7 mouse cellular contexts compared by ENCODE assay signal in the genomic region with DNA sequence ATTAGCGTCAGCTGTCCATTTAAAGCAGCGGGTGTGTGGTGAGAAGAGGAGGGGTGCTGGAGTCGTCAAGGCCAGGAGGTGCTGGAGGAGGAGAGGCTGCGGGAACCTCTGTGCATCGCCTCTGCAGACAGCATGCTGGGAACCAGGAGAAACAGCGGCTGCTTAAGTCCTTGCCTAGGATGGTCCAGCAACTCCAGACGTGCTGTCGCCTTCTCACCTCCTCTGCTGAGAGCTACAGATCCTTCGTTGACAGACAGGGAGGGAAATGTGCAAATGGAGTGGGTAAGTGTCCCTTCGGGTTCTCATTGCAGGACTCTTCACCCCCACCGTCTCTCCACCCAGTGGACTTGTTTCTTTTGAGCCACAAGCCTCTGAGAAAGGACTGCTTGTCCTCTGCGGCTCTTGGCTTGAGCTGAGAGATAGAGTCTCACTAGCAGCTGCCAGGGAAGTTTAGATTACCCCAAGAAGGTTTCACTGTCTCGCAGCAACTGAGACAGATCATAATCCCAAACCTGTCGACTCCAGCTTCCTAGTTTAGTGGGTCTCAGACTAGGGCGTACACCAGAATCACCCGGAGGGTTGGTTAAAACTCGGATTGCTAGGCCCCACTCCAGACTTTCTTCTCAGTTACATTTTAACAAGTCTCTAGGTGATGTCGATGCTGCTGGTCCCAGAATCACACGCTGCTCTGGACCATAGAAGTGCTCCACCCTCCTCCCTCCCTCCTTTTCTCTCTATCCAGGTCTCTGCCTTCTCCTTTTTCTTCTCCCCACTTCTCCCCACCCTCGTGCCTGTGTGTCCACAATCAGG. TPM values are rescaled to one million over a fixed set of nuclear protein-coding genes. Genes with fewer than 3 reads are reported as not detected.
DNase-seq lines count a peak whose midpoint lies in the region; ATAC-seq lines count a peak whose summit lies in the region.

No protein-coding gene starts in this region.

- no peaks in the 10 kb centered on the region for H3K27me3 ChIP-seq in heart, embryonic 12.5 days (replicated peaks)
- peaks cover 25% of the 10 kb centered on the region for H3K27me3 ChIP-seq in midbrain, embryonic 15.5 days (replicated peaks)

- WGBS in heart, embryonic 12.5 days = 5% methylated on average over 20 of the region's 20 CpGs
- 11% methylated on average over 20 of the region's 20 CpGs for WGBS in midbrain, embryonic 15.5 days

- DNase-seq in R1 (ENCODE audit: low read depth, low spot score) = peak; percentile 49
- peak; percentile 53 for DNase-seq in embryo, embryonic 9.5 days (ENCODE audit: extremely low spot score)
- peak; percentile 48 to 61 for DNase-seq in kidney, postnatal 4 days
- no peak for DNase-seq in urinary bladder, postnatal 4 days (ENCODE audit: low spot score in 2 of 2)
- no peak for DNase-seq in natural killer cell, adult 2 months (ENCODE audit: low spot score in 2 of 2)

- H3K36me3 ChIP-seq in heart, embryonic 12.5 days = peaks cover 16% of the 10 kb centered on the region
- no peaks in the 10 kb centered on the region for H3K36me3 ChIP-seq in midbrain, embryonic 15.5 days (replicated peaks)

- H3K27ac ChIP-seq in heart, embryonic 12.5 days (ENCODE audit: poor library complexity, severe bottlenecking) = peak overlapping the region; percentile 97
- no peak overlapping the region for H3K27ac ChIP-seq in midbrain, embryonic 15.5 days

- peak overlapping the region; percentile 89 for H3K4me2 ChIP-seq in heart, embryonic 12.5 days
- H3K4me2 ChIP-seq in midbrain, embryonic 15.5 days = peak overlapping the region; percentile 84

- peak overlapping the region; percentile 87 for H3K9ac ChIP-seq in heart, embryonic 12.5 days
- peak overlapping the region; percentile 37; the same call in 1 of the 2 replicates for H3K9ac ChIP-seq in midbrain, embryonic 15.5 days

- H3K4me1 ChIP-seq in heart, embryonic 12.5 days (replicated peaks) = peaks cover 37% of the 10 kb centered on the region
- peaks cover 51% of the 10 kb centered on the region for H3K4me1 ChIP-seq in midbrain, embryonic 15.5 days

- H3K9me3 ChIP-seq in heart, embryonic 12.5 days (replicated peaks) = no peaks in the 10 kb centered on the region
- H3K9me3 ChIP-seq in midbrain, embryonic 15.5 days = no peaks in the 10 kb centered on the region

- peak overlapping the region; percentile 67 for H3K4me3 ChIP-seq in heart, embryonic 12.5 days
- H3K4me3 ChIP-seq in midbrain, embryonic 15.5 days = peak overlapping the region; percentile 38; the same call in 1 of the 2 replicates

- no peak for ATAC-seq in heart, embryonic 12.5 days (ENCODE audit: insufficient number of reproducible peaks, low FRiP score)
- ATAC-seq in midbrain, embryonic 15.5 days (replicated peaks) = no peak

RNA-seq across cellular contexts. Expression of gene Ccn1, which starts 2.7 kb away (rescaled TPM):
- 93.5 and 100 TPM in 2 replicates for polyA plus RNA-seq in heart, embryonic 12.5 days (2016; fragmentation: Nextera tagmentation; extraction: Ambion mirVana)
- polyA plus RNA-seq in midbrain, embryonic 15.5 days (2015; fragmentation: Nextera tagmentation; extraction: Ambion mirVana) = 8.3 and 9.1 TPM in 2 replicates

Comparison
In these comparisons a context has a peak if more than half of its experiments do, and no peak if none do; other contexts are left out.
1. DNase-seq: peak in R1 (single experiment), embryo, embryonic 9.5 days (single experiment) and kidney, postnatal 4 days (2 of 2); none in urinary bladder, postnatal 4 days (0 of 2) and natural killer cell, adult 2 months (0 of 2).